Mouse (Mus musculus) lung, adult 2 months (tissue): ENCODE data around the gene Cetn3. TPM values are rescaled to one million over a fixed set of nuclear protein-coding genes. Genes with fewer than 3 reads are reported as not detected.

Experiments used
- DNase-seq: peaks from one replicate; pipeline ENCODE4 v3.0.0; 2022
- H3K4me1 ChIP-seq: fragments of 200-500 bp; 2 replicates; pipeline ENCODE4 v1.6.1; 2011; ENCODE audit warnings: low read length; ENCODE audit not compliant: control insufficient read depth, insufficient read depth
- H3K4me3 ChIP-seq: fragments of 200-500 bp; replicated peaks from 2 replicates; pipeline ENCODE3; 2011; ENCODE audit warnings: low read depth, mild to moderate bottlenecking, control low read depth, low read length; ENCODE audit errors: extremely low read depth
- CTCF ChIP-seq: fragments of 200-500 bp; IDR thresholded peaks from 2 replicates; pipeline ENCODE4 v1.5.1; 2011; ENCODE audit warnings: mild to moderate bottlenecking, low read length, control low read depth; ENCODE audit not compliant: insufficient read depth
- POLR2A ChIP-seq: fragments of 200-500 bp; IDR thresholded peaks from 2 replicates; pipeline ENCODE4 v1.6.1; 2011; ENCODE audit warnings: low read depth, mild to moderate bottlenecking, control low read depth, low read length, borderline replicate concordance; ENCODE audit errors: extremely low read depth
- WGBS: fragments of 180-500 bp; shearing (Covaris S2); methylation state at CpG from one replicate; pipeline ENCODE4 v1.1.7; 2018; 5-methylcytosine and 5-hydroxymethylcytosine counted together
- polyA plus RNA-seq: library from polyadenylated mRNA; depleted of rRNA; stranded (reverse); fragments of >200 nt; gene quantifications from 2 replicates; pipeline ENCODE4 v1.2.3, GENCODE M21; 2012; rRNA removed

The Cetn3 gene
- polyA plus RNA-seq, 1 experiment = 8.8 TPM

DNA sequence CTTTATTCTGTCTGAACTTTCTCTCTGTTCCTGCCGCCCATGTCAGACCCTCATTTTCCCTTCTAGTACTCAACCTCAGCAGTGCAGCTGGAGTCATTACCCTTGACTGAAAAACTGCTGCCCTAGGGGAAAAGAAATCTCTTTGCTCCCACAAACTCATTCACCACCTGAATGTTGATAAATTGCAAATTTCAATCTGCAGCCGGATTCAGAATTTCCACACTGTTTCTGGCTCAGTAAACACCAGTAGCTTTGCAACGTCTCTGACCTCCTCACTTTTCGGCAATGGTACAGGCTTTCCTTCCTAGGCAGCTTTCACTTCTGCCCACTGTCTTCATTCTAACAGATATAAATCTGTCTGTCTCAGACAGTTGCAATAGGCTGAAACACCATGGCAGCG, 57.8 kb downstream of the Cetn3 start:
- Histone ChIP-seq H3K4me1 (no peaks in the 10 kb centered on the region), H3K4me3 (no peak overlapping the region)
- DNase-seq = no peak
- WGBS = 83% methylated on average over 5 of the region's 5 CpGs
- TF ChIP-seq CTCF = no peak

- Histone ChIP-seq H3K4me1 (no peaks in the 10 kb centered on the region), H3K4me3 (no peak overlapping the region)
- DNase-seq = no peak
- 75% methylated on average over 6 of the region's 6 CpGs for WGBS
- TF ChIP-seq POLR2A (no peak), CTCF (no peak)
These were observed 59.4 kb downstream of the Cetn3 start for GRCm38 (mm10) chr13:81842278-81842677.

Other genes with a start within 250 kb of the Cetn3 start
- gene Adgrv1, start 149.9 kb upstream of the Cetn3 start, polyA plus RNA-seq = 0.46 and 1.3 TPM in 2 replicates
- gene Lysmd3, start 125.4 kb upstream of the Cetn3 start, polyA plus RNA-seq = 6.1 and 7.2 TPM in 2 replicates
- gene Polr3g, start 72.1 kb upstream of the Cetn3 start, polyA plus RNA-seq = 1.2 and 6.4 TPM in 2 replicates
- 2.8 and 4.0 TPM in 2 replicates for gene Mblac2, start 71.7 kb upstream of the Cetn3 start, polyA plus RNA-seq